Mouse (Mus musculus) gastrocnemius, postnatal 14 days (tissue): Measurements from ENCODE around the gene Pkd2. TPM values are rescaled to one million over a fixed set of nuclear protein-coding genes. Genes with fewer than 3 reads are reported as not detected.

Experiments
- DNase-seq: peaks from one replicate; pipeline ENCODE4 v3.0.0; 2021; ENCODE audit warnings: mixed read lengths
- intact Hi-C: fragments of 180-260 bp; cut with DNase I; formaldehyde crosslinking; loops from one replicate; pipeline ENCODE4 v1.15.1; 2025; ENCODE audit warnings: low total_unique reads
- total RNA-seq, 2 experiments: library from RNA; stranded (reverse); gene quantifications; 2 replicates each; pipeline ENCODE4 v1.2.3; 2021

Pkd2 gene
- total RNA-seq, 2 experiments from 2014 or later: 19.6 to 21.1 TPM

GRCm38 (mm10) chr5:104459706-104460455 is 631 bp downstream of the Pkd2 start:
- intact Hi-C loops: loop anchor here (10.0 kb wide), 1 partner anchor 245 kb away; no protein-coding TSS in a partner anchor
- peak; percentile 52 for DNase-seq

GRCm38 (mm10) chr5:104460456-104460838 is 1.2 kb downstream of the Pkd2 start:
- DNase-seq: peak; percentile 17
- intact Hi-C loops: no loop called here

- intact Hi-C loops: no loop called here
- DNase-seq: no peak
Measured at GRCm38 (mm10) chr5:104460856-104461255, 1.6 kb downstream of the Pkd2 start.

GRCm38 (mm10) chr5:104465279-104465678 is 6.0 kb downstream of the Pkd2 start:
- DNase-seq: no peak
- intact Hi-C loops: no loop called here

- intact Hi-C loops: no loop called here
- peak; percentile 80 for DNase-seq
Measured at GRCm38 (mm10) chr5:104465731-104466130, 6.5 kb downstream of the Pkd2 start.

- intact Hi-C loops: no loop called here
Measured at GRCm38 (mm10) chr5:104466816-104467215, 7.6 kb downstream of the Pkd2 start.

GRCm38 (mm10) chr5:104468586-104468985 is 9.3 kb downstream of the Pkd2 start:
- DNase-seq: no peak
- intact Hi-C loops: no loop called here

More at GRCm38 (mm10) chr5:104466816-104467215, 7.6 kb downstream of the Pkd2 start:
- no peak for DNase-seq

- intact Hi-C loops: no loop called here
- DNase-seq: no peak
Measured at GRCm38 (mm10) chr5:104470981-104471391, 11.7 kb downstream of the Pkd2 start.

- intact Hi-C loops: no loop called here
- no peak for DNase-seq
Measured at GRCm38 (mm10) chr5:104472371-104472770, 13.1 kb downstream of the Pkd2 start.

GRCm38 (mm10) chr5:104480367-104480766 is 21.1 kb downstream of the Pkd2 start:
- DNase-seq: no peak
- intact Hi-C loops: no loop called here

GRCm38 (mm10) chr5:104482856-104483255 is 23.6 kb downstream of the Pkd2 start:
- intact Hi-C loops: no loop called here
- DNase-seq: no peak

GRCm38 (mm10) chr5:104491561-104491960 is 32.3 kb downstream of the Pkd2 start:
- DNase-seq: peak; percentile 23
- intact Hi-C loops: no loop called here

- no peak for DNase-seq
- intact Hi-C loops: no loop called here
Measured at GRCm38 (mm10) chr5:104504883-104505282, 45.6 kb downstream of the Pkd2 start.

GRCm38 (mm10) chr5:104507829-104508194 is 48.6 kb downstream of the Pkd2 start:
- DNase-seq: no peak
- intact Hi-C loops: no loop called here

- intact Hi-C loops: no loop called here
Measured at GRCm38 (mm10) chr5:104508195-104508891, 49.1 kb downstream of the Pkd2 start, which contains the start of gene BC005561. TSS of gene BC005561 (plus strand) at chr5:104508352.

GRCm38 (mm10) chr5:104511211-104511610 is 52.0 kb downstream of the Pkd2 start:
- intact Hi-C loops: no loop called here
- DNase-seq: no peak

More at GRCm38 (mm10) chr5:104508195-104508891, 49.1 kb downstream of the Pkd2 start, which contains the start of gene BC005561:
- peak; percentile 87 for DNase-seq

GRCm38 (mm10) chr5:104538612-104539011 is 79.4 kb downstream of the Pkd2 start:
- no peak for DNase-seq
- intact Hi-C loops: no loop called here

GRCm38 (mm10) chr5:104539331-104539730 is 80.1 kb downstream of the Pkd2 start:
- intact Hi-C loops: no loop called here
- no peak for DNase-seq
